Mouse (Mus musculus): ENCODE measurements around the gene Rabif. TPM values are rescaled to one million over a fixed set of nuclear protein-coding genes. Genes with fewer than 3 reads are reported as not detected.
A peak's percentile ranks its signal among the peaks of the same experiment; 100 is the strongest.
"Not testable (repeated sequence)": the region's sequence is repeated elsewhere in the genome, so short reads cannot be mapped to it uniquely, and the experiment has no call there.

The Rabif gene
- 51.8 and 54.5 TPM in 2 replicates for polyA plus RNA-seq (2014; fragmentation: Nextera tagmentation; extraction: Ambion mirVana)

DNA sequence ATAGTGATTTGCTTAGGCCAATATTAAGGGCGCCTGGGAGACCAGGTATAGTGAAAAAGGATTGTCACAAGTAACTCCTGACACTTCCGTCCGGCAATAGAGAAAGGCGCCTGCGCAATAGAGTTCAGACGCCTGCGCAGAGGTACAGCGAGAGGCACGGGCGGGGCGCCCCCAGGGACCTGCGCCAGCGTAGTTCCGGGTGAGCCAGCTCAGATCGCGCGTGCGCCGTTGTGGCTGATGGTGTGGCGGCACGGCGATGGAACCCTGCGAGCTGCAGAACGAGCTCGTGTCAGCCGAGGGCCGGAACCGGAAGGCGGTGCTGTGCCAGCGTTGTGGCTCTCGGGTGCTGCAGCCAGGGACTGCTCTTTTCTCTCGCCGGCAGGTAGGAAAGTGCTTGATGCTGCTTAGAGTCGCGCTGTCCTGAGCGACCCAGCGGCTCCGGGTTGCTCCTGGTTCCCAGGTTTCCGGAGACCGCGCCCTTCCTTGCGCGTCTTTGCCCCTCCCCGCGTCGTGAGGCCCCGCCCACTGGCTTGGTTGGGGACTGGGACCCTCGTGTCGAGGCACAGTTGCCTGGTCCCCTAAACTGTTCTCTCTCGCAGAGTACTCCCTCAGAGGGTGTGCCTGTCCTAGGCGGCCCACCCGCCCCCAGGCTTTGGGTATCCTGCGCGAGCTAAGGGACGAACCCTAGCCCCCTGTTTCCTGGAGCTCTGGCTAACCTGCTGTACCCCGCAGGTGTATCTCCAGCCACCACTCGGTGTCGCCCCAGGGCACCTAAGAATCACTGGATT lies at the start of gene Rabif:
Rabif (plus strand) TSS at position 221 of the 788 bp plus-strand sequence.
- ATAC-seq (ENCODE audit: low FRiP score) (peak; percentile 98), DNase-seq (ENCODE audit: low spot score) (peak; percentile 99)
- H3K4me2 ChIP-seq (replicated peaks; ENCODE audit: low read depth, low read length) = peak within 1 kb of the TSS; percentile 78
- no peaks in the 10 kb centered on the region for H3K9me3 ChIP-seq (ENCODE audit: control insufficient read depth, low read length)
- H3K27ac ChIP-seq (ENCODE audit: low read depth, low read length) = peak within 1 kb of the TSS; percentile 87
- H3K4me3 ChIP-seq (ENCODE audit: low read depth, low read length) = peak within 1 kb of the TSS; percentile 71
- H3K4me1 ChIP-seq (replicated peaks; ENCODE audit: control insufficient read depth, insufficient read depth, low read length) = no peaks in the 10 kb centered on the region
- H3K27me3 ChIP-seq (ENCODE audit: control insufficient read depth, insufficient read depth, low read length) = no peaks in the 10 kb centered on the region
- no peaks in the 10 kb centered on the region for H3K36me3 ChIP-seq (ENCODE audit: control insufficient read depth, insufficient read depth, low read length)
- WGBS = under 1% methylated on average over 58 of the region's 58 CpGs
- peak within 1 kb of the TSS; percentile 76 for H3K9ac ChIP-seq (ENCODE audit: low read depth, low read length)

- Histone ChIP-seq H3K27me3 (ENCODE audit: control insufficient read depth, insufficient read depth, low read length) (no peaks in the 10 kb centered on the region), H3K9me3 (ENCODE audit: control insufficient read depth, low read length) (no peaks in the 10 kb centered on the region), H3K27ac (ENCODE audit: low read depth, low read length) (no peak overlapping the region), H3K4me1 (replicated peaks; ENCODE audit: control insufficient read depth, insufficient read depth, low read length) (no peaks in the 10 kb centered on the region), H3K4me3 (ENCODE audit: low read depth, low read length) (no peak overlapping the region), H3K36me3 (ENCODE audit: control insufficient read depth, insufficient read depth, low read length) (no peaks in the 10 kb centered on the region), H3K9ac (ENCODE audit: low read depth, low read length) (no peak overlapping the region), H3K4me2 (replicated peaks; ENCODE audit: low read depth, low read length) (no peak overlapping the region)
- ATAC-seq (ENCODE audit: low FRiP score) = no peak
- WGBS = 93% methylated on average over 2 of the region's 2 CpGs
- DNase-seq (ENCODE audit: low spot score) = no peak
Observed at GRCm38 (mm10) chr1:134445418-134445817, 49.0 kb upstream of the Rabif start.

DNA sequence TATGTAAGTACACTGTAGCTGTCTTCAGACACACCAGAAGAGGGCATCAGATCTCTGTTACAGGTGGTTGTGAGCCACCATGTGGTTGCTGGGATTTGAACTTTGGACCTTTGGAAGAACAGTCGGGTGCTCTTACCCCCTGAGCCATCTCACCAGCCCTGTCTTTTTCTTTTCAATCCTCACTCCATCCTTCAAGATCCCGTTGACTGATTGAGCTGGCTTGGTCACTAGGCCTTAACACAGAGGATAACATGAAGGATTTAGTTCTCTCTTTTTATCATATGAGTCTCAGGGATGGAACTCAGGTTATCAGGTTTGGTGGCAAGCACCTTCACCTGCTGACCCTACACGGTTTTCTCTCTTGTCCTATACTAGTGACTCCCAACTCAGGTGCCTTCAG lies 45.9 kb upstream of the Rabif start:
- H3K36me3 ChIP-seq (ENCODE audit: control insufficient read depth, insufficient read depth, low read length) = not testable (repeated sequence)

GRCm38 (mm10) chr1:134450201-134450600 lies 44.2 kb upstream of the Rabif start:
- Histone ChIP-seq H3K36me3 (ENCODE audit: control insufficient read depth, insufficient read depth, low read length) (no peaks in the 10 kb centered on the region), H3K9ac (ENCODE audit: low read depth, low read length) (no peak overlapping the region), H3K9me3 (ENCODE audit: control insufficient read depth, low read length) (no peaks in the 10 kb centered on the region), H3K4me3 (ENCODE audit: low read depth, low read length) (no peak overlapping the region), H3K4me1 (replicated peaks; ENCODE audit: control insufficient read depth, insufficient read depth, low read length) (no peaks in the 10 kb centered on the region), H3K27ac (ENCODE audit: low read depth, low read length) (no peak overlapping the region), H3K4me2 (replicated peaks; ENCODE audit: low read depth, low read length) (no peak overlapping the region), H3K27me3 (ENCODE audit: control insufficient read depth, insufficient read depth, low read length) (no peaks in the 10 kb centered on the region)
- ATAC-seq (ENCODE audit: low FRiP score) (no peak), DNase-seq (ENCODE audit: low spot score) (no peak)
- WGBS = 91% methylated on average over 4 of the region's 4 CpGs

More for the DNA sequence above, 45.9 kb upstream of the Rabif start:
- H3K27me3 ChIP-seq (ENCODE audit: control insufficient read depth, insufficient read depth, low read length); H3K9ac ChIP-seq (ENCODE audit: low read depth, low read length); H3K4me3 ChIP-seq (ENCODE audit: low read depth, low read length); ATAC-seq (ENCODE audit: low FRiP score); H3K4me2 ChIP-seq (replicated peaks; ENCODE audit: low read depth, low read length); H3K9me3 ChIP-seq (ENCODE audit: control insufficient read depth, low read length); H3K27ac ChIP-seq (ENCODE audit: low read depth, low read length); H3K4me1 ChIP-seq (replicated peaks; ENCODE audit: control insufficient read depth, insufficient read depth, low read length); DNase-seq (ENCODE audit: low spot score): not testable (repeated sequence)
- WGBS = 71% methylated on average over 3 of the region's 3 CpGs

DNA sequence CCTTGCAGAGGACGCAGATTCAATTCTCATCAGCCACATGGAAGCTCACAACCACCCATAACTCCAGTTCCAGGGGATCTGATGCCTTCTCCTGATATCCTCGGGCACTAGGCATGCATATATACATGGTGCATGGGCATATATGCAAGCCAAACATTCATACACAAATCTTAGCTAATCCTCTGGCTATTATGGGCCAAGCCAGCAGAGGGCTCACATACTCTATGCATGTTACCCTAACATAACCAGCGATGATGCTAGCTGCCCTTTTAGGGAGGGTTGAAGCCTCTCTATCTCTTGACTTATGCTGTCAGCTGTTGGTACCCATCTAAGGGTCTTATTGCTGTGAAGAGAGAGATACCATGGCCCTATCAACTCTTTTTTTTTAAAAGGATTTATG lies 43.5 kb upstream of the Rabif start:
- ATAC-seq (ENCODE audit: low FRiP score) (no peak), DNase-seq (ENCODE audit: low spot score) (peak; percentile 37)
- Histone ChIP-seq H3K36me3 (ENCODE audit: control insufficient read depth, insufficient read depth, low read length) (no peaks in the 10 kb centered on the region), H3K27me3 (ENCODE audit: control insufficient read depth, insufficient read depth, low read length) (no peaks in the 10 kb centered on the region), H3K27ac (ENCODE audit: low read depth, low read length) (no peak overlapping the region), H3K9ac (ENCODE audit: low read depth, low read length) (no peak overlapping the region), H3K9me3 (ENCODE audit: control insufficient read depth, low read length) (no peaks in the 10 kb centered on the region), H3K4me1 (replicated peaks; ENCODE audit: control insufficient read depth, insufficient read depth, low read length) (no peaks in the 10 kb centered on the region), H3K4me3 (ENCODE audit: low read depth, low read length) (no peak overlapping the region), H3K4me2 (replicated peaks; ENCODE audit: low read depth, low read length) (no peak overlapping the region)
- 57% methylated on average over 3 of the region's 3 CpGs for WGBS

- H3K4me2 ChIP-seq (replicated peaks; ENCODE audit: low read depth, low read length) = peak within 1 kb of the TSS; percentile 62
- no peaks in the 10 kb centered on the region for H3K27me3 ChIP-seq (ENCODE audit: control insufficient read depth, insufficient read depth, low read length)
- no peaks in the 10 kb centered on the region for H3K4me1 ChIP-seq (replicated peaks; ENCODE audit: control insufficient read depth, insufficient read depth, low read length)
- WGBS = under 1% methylated on average over 58 of the region's 61 CpGs
- no peaks in the 10 kb centered on the region for H3K9me3 ChIP-seq (ENCODE audit: control insufficient read depth, low read length)
- 0 out of 2 replicates have a peak within 1 kb of the TSS, but pooled peaks have one; percentile 25 for H3K27ac ChIP-seq (ENCODE audit: low read depth, low read length)
- H3K9ac ChIP-seq (ENCODE audit: low read depth, low read length) = peak within 1 kb of the TSS; percentile 87
- ATAC-seq (ENCODE audit: low FRiP score) = peak; percentile 89
- H3K36me3 ChIP-seq (ENCODE audit: control insufficient read depth, insufficient read depth, low read length) = no peaks in the 10 kb centered on the region
- H3K4me3 ChIP-seq (ENCODE audit: low read depth, low read length) = peak within 1 kb of the TSS; percentile 80
- peak; percentile 95 for DNase-seq (ENCODE audit: low spot score)
Observed at GRCm38 (mm10) chr1:134454904-134455824, 39.3 kb upstream of the Rabif start, which contains the start of gene Klhl12. Klhl12 (plus strand) TSS chr1:134455531.

- H3K9me3 ChIP-seq (ENCODE audit: control insufficient read depth, low read length) = no peaks in the 10 kb centered on the region
- DNase-seq (ENCODE audit: low spot score) = peak; percentile 3
- H3K4me2 ChIP-seq (replicated peaks; ENCODE audit: low read depth, low read length) = peak overlapping the region; percentile 51
- no peak overlapping the region for H3K27ac ChIP-seq (ENCODE audit: low read depth, low read length)
- ATAC-seq (ENCODE audit: low FRiP score) = no peak
- H3K36me3 ChIP-seq (ENCODE audit: control insufficient read depth, insufficient read depth, low read length) = no peaks in the 10 kb centered on the region
- no peaks in the 10 kb centered on the region for H3K27me3 ChIP-seq (ENCODE audit: control insufficient read depth, insufficient read depth, low read length)
- 24% methylated on average over 5 of the region's 5 CpGs for WGBS
- H3K4me1 ChIP-seq (replicated peaks; ENCODE audit: control insufficient read depth, insufficient read depth, low read length) = no peaks in the 10 kb centered on the region
- H3K4me3 ChIP-seq (ENCODE audit: low read depth, low read length) = peak overlapping the region; percentile 80
- peak overlapping the region; percentile 87 for H3K9ac ChIP-seq (ENCODE audit: low read depth, low read length)
Observed at GRCm38 (mm10) chr1:134456060-134456459, 38.4 kb upstream of the Rabif start.

DNA sequence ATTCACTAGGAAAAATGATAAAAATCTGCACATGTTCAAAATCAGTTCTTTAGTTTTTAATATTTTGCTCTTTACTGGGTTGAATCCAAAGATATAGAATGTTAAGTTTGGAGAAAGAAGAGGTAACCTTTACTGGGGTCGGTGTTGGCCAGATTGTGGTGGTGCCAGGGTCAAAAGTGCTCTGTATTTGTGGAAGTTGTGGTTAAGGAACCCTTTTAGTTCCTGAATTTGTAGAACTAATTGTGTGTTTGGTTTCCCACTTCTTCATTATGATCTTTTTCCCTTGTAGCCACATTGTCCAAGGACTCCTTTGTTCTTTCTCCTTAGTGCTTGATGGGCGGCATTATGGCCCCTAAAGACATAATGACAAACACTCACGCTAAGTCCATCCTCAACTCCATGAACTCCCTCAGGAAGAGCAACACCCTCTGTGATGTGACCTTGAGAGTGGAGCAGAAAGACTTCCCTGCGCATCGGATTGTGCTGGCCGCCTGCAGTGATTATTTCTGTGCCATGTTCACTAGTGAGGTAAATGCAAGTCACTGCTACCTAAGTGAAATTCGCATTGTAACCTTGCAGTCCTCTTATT lies 36.2 kb upstream of the Rabif start:
- no peaks in the 10 kb centered on the region for H3K4me1 ChIP-seq (replicated peaks; ENCODE audit: control insufficient read depth, insufficient read depth, low read length)
- H3K4me2 ChIP-seq (replicated peaks; ENCODE audit: low read depth, low read length) = no peak overlapping the region
- H3K9ac ChIP-seq (ENCODE audit: low read depth, low read length) = no peak overlapping the region
- no peak overlapping the region for H3K4me3 ChIP-seq (ENCODE audit: low read depth, low read length)
- H3K27ac ChIP-seq (ENCODE audit: low read depth, low read length) = no peak overlapping the region
- whole genome bisulfite sequencing = 93% methylated on average over 7 of the region's 7 CpGs
- H3K9me3 ChIP-seq (ENCODE audit: control insufficient read depth, low read length) = no peaks in the 10 kb centered on the region
- no peaks in the 10 kb centered on the region for H3K36me3 ChIP-seq (ENCODE audit: control insufficient read depth, insufficient read depth, low read length)
- DNase-seq (ENCODE audit: low spot score) = no peak
- no peaks in the 10 kb centered on the region for H3K27me3 ChIP-seq (ENCODE audit: control insufficient read depth, insufficient read depth, low read length)
- no peak for ATAC-seq (ENCODE audit: low FRiP score)
